Mouse (Mus musculus) lung, adult 2 months (tissue): ENCODE results near the gene Kif11.

Experiments used
- CTCF ChIP-seq: fragments of 200-500 bp; IDR thresholded peaks from 2 replicates; pipeline ENCODE4 v1.5.1; 2011; ENCODE audit warnings: mild to moderate bottlenecking, low read length, control low read depth; ENCODE audit not compliant: insufficient read depth
- POLR2A ChIP-seq: fragments of 200-500 bp; IDR thresholded peaks from 2 replicates; pipeline ENCODE4 v1.6.1; 2011; ENCODE audit warnings: low read depth, mild to moderate bottlenecking, control low read depth, low read length, borderline replicate concordance; ENCODE audit errors: extremely low read depth

- TF ChIP-seq POLR2A, result no peak
- no peak for TF ChIP-seq CTCF
Measured at GRCm38 (mm10) chr19:37332726-37333125, 43.5 kb upstream of the Kif11 start.
